Comparison of ENCODE assay signal across 9 mouse cellular contexts in the genomic region with DNA sequence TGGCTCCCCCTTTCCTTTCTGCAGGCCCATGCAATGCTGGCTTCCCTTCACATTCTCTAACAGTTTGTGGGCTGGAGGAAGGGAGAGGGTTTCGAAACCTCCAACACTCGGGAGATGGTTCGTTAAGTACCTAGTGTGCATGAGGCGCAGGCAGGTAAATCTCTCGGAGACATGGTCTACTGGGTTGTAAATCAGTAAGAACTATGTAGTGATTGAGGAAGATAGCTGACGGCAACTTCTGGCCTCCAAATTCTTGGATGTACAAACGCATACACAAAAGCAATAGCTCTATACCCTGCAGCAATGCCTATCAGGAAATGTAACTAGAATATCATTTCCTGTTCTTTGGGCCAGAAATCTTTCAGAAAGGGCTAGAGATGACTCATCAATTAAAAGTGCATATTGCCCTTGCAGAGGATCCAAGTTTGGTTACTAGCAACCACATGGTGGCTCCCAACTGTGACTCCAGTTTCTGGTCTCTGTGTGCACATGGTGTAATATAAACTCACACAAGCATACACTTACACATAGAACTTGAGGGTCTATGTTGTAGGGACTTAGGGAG. TPM values are rescaled to one million over a fixed set of nuclear protein-coding genes. Genes with fewer than 3 reads are reported as not detected.
DNase-seq lines count a peak whose midpoint lies in the region; ATAC-seq and TF ChIP-seq lines count a peak whose summit lies in the region.
"Had no signal": no experiment of that assay in that cellular context is flagged by ENCODE, and none has a peak within 500 bp of the region (broad histone marks: within the 10 kb centered on the region; RNA-seq: fewer than 3 reads in every experiment).

No protein-coding gene starts in this region.

- H3K27me3 ChIP-seq in G1E (ENCODE audit: insufficient read depth, low read length) = no peaks in the 10 kb centered on the region
- H3K27me3 ChIP-seq: neural tube, embryonic 13.5 days had no signal

- no peak overlapping the region for H3K4me3 ChIP-seq in G1E (ENCODE audit: low read depth, low read length)
- H3K4me3 ChIP-seq: neural tube, embryonic 13.5 days had no signal

- peak; percentile 41 to 69 for DNase-seq in layer of hippocampus, adult 18-20 months (ENCODE audit: low spot score in 2 of 2)
- no peak for DNase-seq in layer of hippocampus, postnatal 25 days (ENCODE audit: extremely low spot score in 1 of 2, low spot score in 1 of 2)
- no peak for DNase-seq in G1E (ENCODE audit: low spot score)
- no peak for DNase-seq in left cerebral cortex, postnatal 14 days (ENCODE audit: low spot score in 2 of 2)
- DNase-seq in heart, postnatal 14 days = no peak
- DNase-seq: kidney, adult 18-20 months had no signal

- no peak for TF ChIP-seq CTCF in G1E (IDR thresholded peaks at IDR 0.05; ENCODE audit: low read depth, low read length)

- no peaks in the 10 kb centered on the region for H3K9me3 ChIP-seq in G1E (replicated peaks)
- H3K9me3 ChIP-seq: neural tube, embryonic 13.5 days had no signal

- H3K4me1 ChIP-seq in G1E (ENCODE audit: insufficient read depth, low read depth, low read length) = no peaks in the 10 kb centered on the region
- H3K4me1 ChIP-seq: neural tube, embryonic 13.5 days had no signal

- peaks cover 88% of the 10 kb centered on the region for H3K36me3 ChIP-seq in G1E (replicated peaks)

- ATAC-seq in G1E (ENCODE audit: extremely low read depth, insufficient number of reproducible peaks, low FRiP score, poor library complexity, severe bottlenecking) = peak; percentile 48
- ATAC-seq in common myeloid progenitor, adult 5-6 weeks (replicated peaks; ENCODE audit: low read depth, poor library complexity, severe bottlenecking) = peak; percentile 75
- peak; percentile 73 for ATAC-seq in megakaryocyte progenitor cell, adult 5-6 weeks (replicated peaks; ENCODE audit: poor library complexity)

- intact Hi-C loops in left cerebral cortex, postnatal 14 days (cut with DNase I) = loop anchor here (10.0 kb wide), 1 partner anchor 234 kb away; no protein-coding TSS in a partner anchor
- intact Hi-C loops in heart, postnatal 14 days (cut with DNase I) = no loop called here

RNA-seq across cellular contexts. Expression of a gene that starts 19.0 kb away (rescaled TPM):
- total RNA-seq in layer of hippocampus, adult 18-20 months (2021) = 10 to 100 TPM; 60.4 to 61.6 TPM
- total RNA-seq in layer of hippocampus, postnatal 25 days (2021) = 10 to 100 TPM; 45.5 to 56.4 TPM
- total RNA-seq in G1E (2014; fragmentation: Nextera tagmentation) (84.7 and 85.4 TPM in 2 replicates), G1E (2017) (83.9 and 88.3 TPM in 2 replicates)
- 14.0 and 19.9 TPM in 2 replicates for polyA plus RNA-seq in G1E (2012)
- total RNA-seq in common myeloid progenitor, adult 5-6 weeks (2017) = 63.0 and 64.6 TPM in 2 replicates
- 46.9 and 49.7 TPM in 2 replicates for total RNA-seq in megakaryocyte progenitor cell, adult 5-6 weeks (2015)
- total RNA-seq in megakaryocyte progenitor cell, adult 5-6 weeks (2017) = 60.1 and 73.4 TPM in 2 replicates
- total RNA-seq in left cerebral cortex, postnatal 14 days (2021) = 10 to 100 TPM; 53.9 to 58.5 TPM
- total RNA-seq in heart, postnatal 14 days (2021) = 10 to 100 TPM; 43.6 to 48.4 TPM

RNA-seq across cellular contexts. Expression of a gene that starts 47.0 kb away (rescaled TPM):
- total RNA-seq in layer of hippocampus, adult 18-20 months (2021) = 10 to 100 TPM; 65.4 to 70.4 TPM
- total RNA-seq in layer of hippocampus, postnatal 25 days (2021) = 10 to 100 TPM; 66.8 to 72.4 TPM
- 73.2 and 79.8 TPM in 2 replicates for total RNA-seq in G1E (2014; fragmentation: Nextera tagmentation)
- total RNA-seq in G1E (2017) = 28.2 and 38.2 TPM in 2 replicates
- polyA plus RNA-seq in G1E (2012) = 5.2 and 6.6 TPM in 2 replicates
- 55.6 and 58.8 TPM in 2 replicates for total RNA-seq in common myeloid progenitor, adult 5-6 weeks (2017)
- total RNA-seq in megakaryocyte progenitor cell, adult 5-6 weeks (2015) = 44.5 and 46.9 TPM in 2 replicates
- 27.8 and 39.3 TPM in 2 replicates for total RNA-seq in megakaryocyte progenitor cell, adult 5-6 weeks (2017)
- 10 to 100 TPM; 56.7 to 58.3 TPM for total RNA-seq in left cerebral cortex, postnatal 14 days (2021)
- 10 to 100 TPM; 26.1 to 27.7 TPM for total RNA-seq in heart, postnatal 14 days (2021)

Comparison
In these comparisons a context has a peak if more than half of its experiments do, and no peak if none do; other contexts are left out.
1. DNase-seq: peak in layer of hippocampus, adult 18-20 months (2 of 2); none in layer of hippocampus, postnatal 25 days (0 of 2), G1E (single experiment), left cerebral cortex, postnatal 14 days (0 of 2) and heart, postnatal 14 days (0 of 2).
2. Peak in every context shown above with its lines, with median percentiles within 50 percentile points of each other: ATAC-seq.